ENCODE assay signal across 7 mouse cellular contexts in genomic region chr6:86822285-86823050, GRCm38 (mm10). TPM values are rescaled to one million over a fixed set of nuclear protein-coding genes. Genes with fewer than 3 reads are reported as not detected.
DNase-seq lines count a peak whose midpoint lies in the region.

No protein-coding gene starts in this region.

- peak; percentile 92 for DNase-seq in ZHBTc4 (ENCODE audit: low read depth, low spot score)
- DNase-seq in cerebellum, postnatal 14 days, result peak; percentile 81 to 84
- DNase-seq in gastrocnemius, postnatal 10 days, result peak; percentile 23
- DNase-seq in induced T-regulatory cell, adult 2 months (ENCODE audit: low read depth), result peak; percentile 70
- peak; percentile 61 to 95 for DNase-seq in left cerebral cortex, adult 8-10 months (ENCODE audit: low spot score in 2 of 2)
- peak; percentile 62 for DNase-seq in lung, postnatal 36 days
- peak; percentile 74 to 82 for DNase-seq in right cerebral cortex, postnatal 10 days (ENCODE audit: low spot score in 2 of 2)

RNA-seq across cellular contexts. Expression of gene Aak1, which starts 26.8 kb away (rescaled TPM):
- 10 to 100 TPM; 35.7 to 45.3 TPM for total RNA-seq in gastrocnemius, postnatal 10 days (2021)
- total RNA-seq in left cerebral cortex, adult 8-10 months (2022), result 100 to 1,000 TPM; 363 to 417 (median 388) TPM

RNA-seq across cellular contexts. Expression of gene Anxa4, which starts 29.1 kb away (rescaled TPM):
- total RNA-seq in gastrocnemius, postnatal 10 days (2021), result 10 to 100 TPM; 26.8 to 31.3 TPM
- 10 to 100 TPM in 3 of 4 experiments, 1 to 10 TPM in 1; 7.6 to 10.2 (median 10.1) TPM for total RNA-seq in left cerebral cortex, adult 8-10 months (2022)

Comparison
In these comparisons a context has a peak if more than half of its experiments do, and no peak if none do; other contexts are left out.
1. Peak in every context shown above with its lines: DNase-seq.
2. DNase-seq: peak in every context shown above with its lines; median percentile 92 in ZHBTc4; 82 in cerebellum, postnatal 14 days; 78 in left cerebral cortex, adult 8-10 months; 78 in right cerebral cortex, postnatal 10 days; 70 in induced T-regulatory cell, adult 2 months; 62 in lung, postnatal 36 days; 23 in gastrocnemius, postnatal 10 days.
3. RNA of gene Aak1, which starts 26.8 kb away (total RNA-seq): 363 to 417 TPM in left cerebral cortex, adult 8-10 months; 35.7 to 45.3 TPM in gastrocnemius, postnatal 10 days; every median in the first group is over 4 times any median in the second.